Mouse (Mus musculus) heart, embryonic 13.5 days (tissue): ENCODE measurements around the gene Copz2. TPM values are rescaled to one million over a fixed set of nuclear protein-coding genes. Genes with fewer than 3 reads are reported as not detected.

Experiments used
- ATAC-seq: fragments of 200-750 bp; cut with Nextera tagmentation; 2 replicates; pipeline ENCODE4 v1.8.0; 2017; ENCODE audit warnings: moderate TSS enrichment; ENCODE audit not compliant: insufficient number of reproducible peaks, low FRiP score, low TSS enrichment; ENCODE audit errors: extremely low read depth
- H3K27ac ChIP-seq: fragments of 300-500 bp; sonication (generic); replicated peaks from 2 replicates; pipeline ENCODE4 v1.5.1; 2015; ENCODE audit warnings: moderate library complexity, mild to moderate bottlenecking, inconsistent platforms
- H3K27me3 ChIP-seq: fragments of 300-500 bp; sonication (generic); replicated peaks from 2 replicates; pipeline ENCODE4 v1.6.1; 2015; ENCODE audit warnings: mild to moderate bottlenecking, inconsistent platforms
- H3K36me3 ChIP-seq: fragments of 300-500 bp; sonication (generic); 2 replicates; pipeline ENCODE4 v1.6.1; 2015; ENCODE audit warnings: mild to moderate bottlenecking, inconsistent platforms
- H3K4me1 ChIP-seq: fragments of 300-500 bp; sonication (generic); 2 replicates; pipeline ENCODE4 v1.6.1; 2015; ENCODE audit warnings: inconsistent platforms
- H3K4me2 ChIP-seq: fragments of 300-500 bp; sonication (generic); 2 replicates; pipeline ENCODE4 v1.6.1; 2015; ENCODE audit warnings: inconsistent platforms, mild to moderate bottlenecking, moderate library complexity
- H3K4me3 ChIP-seq: fragments of 300-500 bp; sonication (generic); 2 replicates; pipeline ENCODE4 v1.5.1; 2015; ENCODE audit warnings: moderate library complexity, mild to moderate bottlenecking, inconsistent platforms
- H3K9ac ChIP-seq: fragments of 300-500 bp; sonication (generic); 2 replicates; pipeline ENCODE4 v1.6.1; 2015; ENCODE audit warnings: inconsistent platforms, mild to moderate bottlenecking, moderate library complexity
- H3K9me3 ChIP-seq: fragments of 300-500 bp; sonication (generic); 2 replicates; pipeline ENCODE4 v1.6.1; 2016; ENCODE audit warnings: inconsistent platforms
- WGBS: fragments of 180-500 bp; shearing (Covaris S2); methylation state at CpG from one replicate; pipeline ENCODE4 v1.1.7; 2015; ENCODE audit warnings: mixed read lengths; 5-methylcytosine and 5-hydroxymethylcytosine counted together
- polyA plus RNA-seq: library from polyadenylated mRNA; unstranded; fragments of >200 nt; fragmentation: Nextera tagmentation; extraction: Ambion mirVana; gene quantifications from 2 replicates; pipeline ENCODE4 v1.2.1, GENCODE M21; 2015

The Copz2 gene
- polyA plus RNA-seq, 1 experiment from 2014 or later: 109 TPM

DNA sequence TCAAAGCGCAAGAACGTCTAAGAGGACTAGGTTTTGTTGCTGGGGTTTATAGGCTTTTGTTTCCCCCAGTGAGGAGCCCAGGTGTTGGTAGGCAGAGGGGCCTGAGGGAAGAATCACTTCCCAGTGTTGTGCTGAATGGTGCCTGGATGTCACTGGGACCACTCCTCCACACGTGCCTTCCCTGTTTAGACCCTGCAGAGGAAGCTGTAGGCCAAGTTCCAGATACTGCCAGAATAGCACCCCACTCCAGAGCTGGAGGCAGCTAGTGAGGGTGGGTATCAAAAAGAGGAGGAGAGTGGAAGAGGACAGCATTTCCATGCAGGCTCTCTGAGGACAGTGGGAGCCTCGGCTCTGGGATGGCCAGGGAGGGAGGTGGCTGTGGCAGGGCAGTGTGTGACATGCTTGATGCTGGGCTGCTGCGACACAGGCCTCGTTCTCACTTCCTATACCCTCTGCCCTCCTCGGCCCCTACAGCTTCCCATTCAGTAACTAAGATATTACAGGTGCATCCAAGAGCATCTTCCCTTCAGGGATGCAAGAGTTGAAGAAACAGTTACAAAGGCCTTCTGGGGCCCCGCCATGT lies 31.5 kb upstream of the Copz2 start:
- H3K36me3 ChIP-seq: peaks cover 93% of the 10 kb centered on the region
- H3K27me3 ChIP-seq: no peaks in the 10 kb centered on the region
- WGBS: 83% methylated on average over 8 of the region's 8 CpGs
- H3K27ac ChIP-seq: no peak overlapping the region
- no peak overlapping the region for H3K4me2 ChIP-seq
- ATAC-seq: no peak
- H3K4me3 ChIP-seq: no peak overlapping the region
- peaks cover 8% of the 10 kb centered on the region for H3K4me1 ChIP-seq
- no peak overlapping the region for H3K9ac ChIP-seq
- no peaks in the 10 kb centered on the region for H3K9me3 ChIP-seq

DNA sequence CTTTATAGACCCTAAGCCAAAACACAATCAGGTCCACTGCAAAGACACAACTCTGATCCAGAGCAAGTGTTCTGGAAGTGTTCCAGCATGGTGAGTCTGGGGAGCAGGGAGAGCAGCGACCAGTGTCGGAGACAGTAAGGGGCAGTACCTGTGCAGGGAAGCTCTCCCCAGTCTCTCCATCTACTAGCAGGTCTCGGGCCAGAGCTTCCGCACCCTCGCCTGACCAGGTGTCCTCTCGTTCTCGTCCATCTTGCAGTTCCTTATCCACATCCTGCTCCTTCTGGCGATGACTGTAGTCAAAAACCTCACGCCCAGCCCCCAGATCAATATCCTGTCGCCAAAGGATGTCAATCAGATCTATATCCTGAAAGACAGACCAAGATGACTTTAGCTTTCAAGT lies 27.7 kb upstream of the Copz2 start:
- ATAC-seq: no peak
- H3K9me3 ChIP-seq: no peaks in the 10 kb centered on the region
- H3K4me3 ChIP-seq: no peak overlapping the region
- H3K4me1 ChIP-seq: peaks cover 43% of the 10 kb centered on the region
- no peak overlapping the region for H3K4me2 ChIP-seq
- H3K27ac ChIP-seq: no peak overlapping the region
- no peaks in the 10 kb centered on the region for H3K27me3 ChIP-seq
- peaks cover 63% of the 10 kb centered on the region for H3K36me3 ChIP-seq
- no peak overlapping the region for H3K9ac ChIP-seq
- 88% methylated on average over 10 of the region's 10 CpGs for WGBS

DNA sequence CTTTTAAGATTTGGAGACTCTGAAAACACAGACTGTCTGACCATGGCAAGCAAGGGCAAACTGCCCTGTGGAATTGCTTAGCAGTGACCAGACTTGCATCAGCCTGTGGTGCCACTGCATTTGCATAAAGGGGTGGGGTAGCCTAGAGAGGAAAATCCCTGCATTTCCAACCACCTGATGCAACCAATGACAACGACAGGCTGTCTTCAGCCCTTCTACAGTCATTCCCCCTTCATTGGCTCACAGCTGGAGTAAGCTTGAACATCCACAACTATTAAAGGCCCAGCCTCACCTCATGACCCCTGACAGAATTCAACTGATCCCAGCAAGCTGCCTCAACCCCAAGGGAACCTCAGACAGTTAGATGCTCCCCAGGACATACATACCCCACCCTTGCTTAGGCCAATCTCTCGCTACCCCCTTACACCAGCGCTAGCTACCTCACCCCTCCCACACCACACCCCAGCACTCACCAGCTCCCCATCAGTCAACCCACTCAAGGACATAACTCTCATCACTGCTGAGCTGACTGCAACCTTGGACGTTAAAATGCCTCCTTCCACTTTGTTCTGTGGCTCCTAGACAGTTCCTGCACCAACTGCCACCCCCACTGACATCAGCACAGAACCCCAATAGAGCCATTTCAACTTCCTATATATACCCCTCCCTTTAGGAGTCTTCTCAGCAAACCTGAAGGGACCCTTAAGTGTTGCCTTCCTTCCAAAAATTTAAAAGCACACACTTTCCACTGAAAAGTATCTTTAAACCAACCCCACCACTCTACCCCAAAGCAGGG lies 26.8 kb upstream of the Copz2 start:
- H3K27ac ChIP-seq: peak overlapping the region; percentile 100; the same call in 1 of the 2 replicates
- peaks cover 63% of the 10 kb centered on the region for H3K36me3 ChIP-seq

DNA sequence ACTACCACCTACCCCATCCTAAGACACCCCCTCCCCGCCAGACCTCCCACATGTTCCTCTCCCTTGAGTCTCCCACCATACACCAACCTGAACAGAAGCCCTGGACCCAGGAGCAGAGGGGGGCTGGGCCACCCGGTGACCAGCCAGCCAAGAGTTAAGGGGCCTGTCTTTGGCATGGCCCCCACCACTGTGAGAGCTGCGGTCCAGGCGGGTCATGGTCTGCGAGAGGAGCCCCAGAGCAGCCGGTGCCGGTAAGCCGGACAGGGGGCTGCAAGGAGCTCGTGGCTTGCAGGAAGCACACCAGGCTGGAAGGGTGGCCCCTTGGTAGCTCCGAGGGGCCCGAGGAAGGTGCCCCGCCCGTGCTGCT lies 26.2 kb upstream of the Copz2 start:
- peaks cover 57% of the 10 kb centered on the region for H3K36me3 ChIP-seq
- 6% methylated on average over 11 of the region's 13 CpGs for WGBS
- peak overlapping the region; percentile 94 for H3K4me2 ChIP-seq
- H3K9ac ChIP-seq: peak overlapping the region; percentile 85
- H3K4me3 ChIP-seq: peak overlapping the region; percentile 90
- no peak for ATAC-seq
- no peaks in the 10 kb centered on the region for H3K27me3 ChIP-seq
- H3K9me3 ChIP-seq: no peaks in the 10 kb centered on the region
- peak overlapping the region; percentile 100 for H3K27ac ChIP-seq
- peaks cover 58% of the 10 kb centered on the region for H3K4me1 ChIP-seq

More for the DNA sequence above, 26.8 kb upstream of the Copz2 start:
- peak overlapping the region; percentile 90 for H3K4me3 ChIP-seq
- H3K4me2 ChIP-seq: peak overlapping the region; percentile 94
- WGBS: 39% methylated on average over 4 of the region's 4 CpGs
- peaks cover 52% of the 10 kb centered on the region for H3K4me1 ChIP-seq
- ATAC-seq: no peak
- H3K9me3 ChIP-seq: no peaks in the 10 kb centered on the region
- H3K27me3 ChIP-seq: no peaks in the 10 kb centered on the region
- peak overlapping the region; percentile 85 for H3K9ac ChIP-seq

DNA sequence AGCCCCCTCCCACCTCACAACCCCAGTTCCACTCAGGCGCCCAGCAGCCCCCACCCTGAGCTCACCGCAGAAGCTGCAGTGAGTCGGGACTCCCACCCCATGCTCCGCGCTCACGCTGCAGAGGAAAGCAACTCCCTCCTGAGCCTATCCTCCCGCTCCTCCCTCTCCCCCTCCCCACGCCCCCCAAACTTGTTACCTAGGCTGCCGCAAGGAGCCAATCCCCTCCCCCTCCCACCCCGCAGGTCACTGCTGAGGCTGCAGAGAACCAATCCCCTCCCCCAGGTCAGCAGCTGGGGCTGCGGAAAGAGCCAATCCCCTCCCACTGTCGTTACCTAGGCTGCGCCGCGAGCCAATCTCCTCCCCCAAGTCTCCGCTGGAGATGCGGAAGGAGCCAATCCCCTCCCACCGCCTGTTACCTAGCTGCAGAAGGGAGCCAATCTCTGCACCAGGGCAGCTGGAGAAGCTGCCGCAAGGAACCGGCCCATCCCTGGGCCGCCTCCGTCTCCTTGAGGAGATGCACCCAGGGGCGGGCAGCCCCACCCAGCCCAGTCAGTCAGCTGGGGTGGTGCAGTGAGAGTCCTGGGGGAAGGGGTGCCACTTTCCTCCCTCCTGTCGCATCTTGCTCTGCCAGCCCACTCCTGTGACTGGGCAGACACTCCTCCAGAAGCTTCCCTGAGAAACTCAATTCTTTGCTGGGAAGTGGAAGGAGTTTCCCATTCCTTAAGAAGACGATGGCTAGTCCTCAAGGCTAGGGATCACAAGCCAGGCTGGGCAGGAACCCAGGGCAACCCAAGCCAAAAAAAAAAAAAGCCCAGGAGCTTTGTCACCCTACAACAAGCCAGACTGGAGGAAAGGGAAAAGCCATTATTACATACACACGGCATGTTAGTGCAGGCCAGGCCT lies 25.5 kb upstream of the Copz2 start:
- peaks cover 51% of the 10 kb centered on the region for H3K36me3 ChIP-seq
- peak overlapping the region; percentile 100 for H3K27ac ChIP-seq
- peak overlapping the region; percentile 90 for H3K4me3 ChIP-seq
- H3K4me2 ChIP-seq: peak overlapping the region; percentile 94
- peak; percentile 84 for ATAC-seq
- H3K4me1 ChIP-seq: peaks cover 62% of the 10 kb centered on the region
- WGBS: 3% methylated on average over 26 of the region's 26 CpGs
- no peaks in the 10 kb centered on the region for H3K27me3 ChIP-seq
- H3K9ac ChIP-seq: peak overlapping the region; percentile 85
- H3K9me3 ChIP-seq: no peaks in the 10 kb centered on the region

DNA sequence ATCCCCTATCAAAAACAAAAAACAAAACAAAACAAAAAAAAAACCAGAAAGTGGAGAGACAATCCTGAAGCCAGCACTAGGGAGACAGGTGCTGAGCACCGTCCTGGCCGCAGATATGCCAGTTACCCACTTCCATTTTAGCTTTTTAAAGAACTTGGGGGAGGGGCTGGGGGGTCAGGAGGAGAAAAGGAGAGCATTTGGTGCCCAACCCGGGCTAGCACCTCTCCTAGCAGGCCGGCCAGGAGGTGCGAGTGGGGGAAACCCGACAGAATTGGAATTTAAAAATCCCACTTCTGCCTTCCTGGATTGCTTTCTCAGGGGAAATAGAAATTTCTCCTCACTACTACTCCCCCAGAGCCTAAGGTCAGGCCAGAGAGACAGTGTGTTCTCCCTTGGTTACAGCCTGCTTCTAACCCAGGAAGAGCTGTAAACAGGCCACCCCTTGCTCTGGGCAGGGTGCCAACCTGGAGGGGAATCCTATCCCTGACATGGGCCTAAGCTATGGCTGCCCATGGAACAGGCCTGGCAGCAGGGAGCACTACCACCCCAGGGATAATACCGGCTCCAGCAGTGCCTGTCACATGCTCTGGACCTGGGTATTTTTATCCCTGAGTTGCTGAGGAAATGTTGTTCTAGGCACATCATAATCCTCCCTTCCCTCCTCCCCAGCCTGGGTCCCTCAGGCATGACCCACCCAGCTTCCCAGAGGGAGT lies 24.7 kb upstream of the Copz2 start:
- no peaks in the 10 kb centered on the region for H3K9me3 ChIP-seq
- H3K4me2 ChIP-seq: peak overlapping the region; percentile 94
- H3K36me3 ChIP-seq: peaks cover 42% of the 10 kb centered on the region
- ATAC-seq: no peak
- H3K9ac ChIP-seq: peak overlapping the region; percentile 85
- H3K27ac ChIP-seq: peak overlapping the region; percentile 100
- 22% methylated on average over 7 of the region's 7 CpGs for WGBS
- no peaks in the 10 kb centered on the region for H3K27me3 ChIP-seq
- H3K4me1 ChIP-seq: peaks cover 62% of the 10 kb centered on the region
- peak overlapping the region; percentile 90 for H3K4me3 ChIP-seq

DNA sequence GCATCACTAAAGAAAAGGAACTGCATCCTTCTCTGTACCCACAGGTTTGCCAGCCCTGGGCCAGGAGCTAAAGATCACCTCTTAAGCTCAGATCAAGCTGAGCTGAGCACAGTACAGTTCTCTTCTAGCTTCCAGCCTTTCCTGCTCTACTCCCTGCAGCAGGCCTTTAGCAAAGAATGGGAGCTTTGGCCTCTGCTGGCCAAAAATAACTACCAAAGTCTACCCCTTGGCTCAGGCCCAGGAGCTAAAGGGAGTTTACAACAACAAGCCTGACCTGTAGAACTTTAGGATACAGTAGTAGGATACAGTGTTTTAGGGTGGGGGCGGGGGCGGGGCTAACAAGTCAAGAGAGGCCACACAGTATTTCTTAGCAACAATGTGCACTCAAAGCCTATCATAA lies 23.2 kb upstream of the Copz2 start:
- Histone ChIP-seq H3K9ac (peak overlapping the region; percentile 85), H3K27me3 (no peaks in the 10 kb centered on the region), H3K4me2 (peak overlapping the region; percentile 94), H3K36me3 (peaks cover 27% of the 10 kb centered on the region), H3K4me3 (peak overlapping the region; percentile 90), H3K9me3 (no peaks in the 10 kb centered on the region), H3K4me1 (peaks cover 68% of the 10 kb centered on the region), H3K27ac (peak overlapping the region; percentile 100)
- ATAC-seq: no peak
- WGBS: 67% methylated on average over 2 of the region's 2 CpGs

DNA sequence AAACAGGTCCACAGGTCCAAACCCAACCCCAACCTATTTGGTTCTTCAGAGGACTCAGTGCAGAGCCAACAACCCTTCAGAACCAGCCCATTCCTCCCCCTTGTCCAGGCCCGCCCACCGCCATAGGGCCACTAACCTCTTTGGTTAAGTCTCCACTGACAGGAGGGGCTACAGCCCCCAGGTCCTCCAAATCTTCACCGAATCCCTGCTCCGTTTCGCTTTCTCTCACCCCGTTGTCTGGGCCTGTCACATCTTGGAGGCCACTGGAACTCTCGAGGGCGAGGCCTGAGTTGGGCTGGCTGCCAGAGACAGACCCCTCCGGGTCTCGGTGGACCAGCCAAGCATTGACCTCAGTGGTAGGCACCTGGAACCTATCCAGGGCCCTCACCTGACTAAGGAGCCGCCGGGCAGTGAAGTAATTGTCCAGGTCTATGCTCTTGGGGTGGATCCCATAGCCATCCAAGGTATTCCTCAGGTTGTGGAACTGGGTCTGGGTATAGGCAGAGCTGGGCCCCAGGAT lies 22.5 kb upstream of the Copz2 start:
- Histone ChIP-seq H3K4me3 (peak overlapping the region; percentile 90), H3K4me1 (peaks cover 68% of the 10 kb centered on the region), H3K4me2 (peak overlapping the region; percentile 94), H3K27ac (peak overlapping the region; percentile 100), H3K36me3 (peaks cover 21% of the 10 kb centered on the region), H3K9me3 (no peaks in the 10 kb centered on the region), H3K9ac (peak overlapping the region; percentile 85), H3K27me3 (no peaks in the 10 kb centered on the region)
- WGBS: 60% methylated on average over 12 of the region's 12 CpGs
- no peak for ATAC-seq

- peaks cover 63% of the 10 kb centered on the region for H3K4me1 ChIP-seq
Measured at GRCm38 (mm10) chr11:96827917-96828316, 21.8 kb upstream of the Copz2 start.

DNA sequence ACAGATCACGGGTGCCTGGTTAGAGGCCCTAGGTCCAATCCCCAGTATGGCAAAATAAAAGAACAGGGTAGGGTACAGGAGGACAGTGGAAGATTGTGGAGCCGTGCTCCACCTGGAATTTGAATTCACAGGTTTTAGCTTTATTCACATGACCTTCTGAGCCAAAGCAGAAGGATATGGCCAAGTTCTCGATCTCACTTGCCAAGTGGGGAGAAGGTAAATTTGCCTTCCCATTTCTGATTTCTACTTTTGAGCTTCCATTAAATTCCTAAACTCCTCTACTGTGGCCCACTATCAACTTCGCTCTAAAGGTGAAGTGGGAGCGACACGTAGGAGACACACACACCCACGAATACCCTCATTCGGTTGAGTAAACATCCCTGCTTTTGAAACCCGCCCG lies 20.8 kb upstream of the Copz2 start:
- WGBS: 8% methylated on average over 10 of the region's 10 CpGs
- Histone ChIP-seq H3K9ac (peak overlapping the region; percentile 98), H3K4me3 (peak overlapping the region; percentile 90), H3K4me1 (peaks cover 54% of the 10 kb centered on the region), H3K27me3 (no peaks in the 10 kb centered on the region), H3K9me3 (no peaks in the 10 kb centered on the region), H3K27ac (peak overlapping the region; percentile 100), H3K36me3 (peaks cover 11% of the 10 kb centered on the region), H3K4me2 (peak overlapping the region; percentile 94)
- no peak for ATAC-seq

More at GRCm38 (mm10) chr11:96827917-96828316, 21.8 kb upstream of the Copz2 start:
- peak overlapping the region; percentile 90 for H3K4me3 ChIP-seq
- no peaks in the 10 kb centered on the region for H3K9me3 ChIP-seq
- ATAC-seq: no peak
- H3K27me3 ChIP-seq: no peaks in the 10 kb centered on the region
- H3K4me2 ChIP-seq: peak overlapping the region; percentile 94
- H3K27ac ChIP-seq: peak overlapping the region; percentile 100
- peaks cover 13% of the 10 kb centered on the region for H3K36me3 ChIP-seq
- peak overlapping the region; percentile 85 for H3K9ac ChIP-seq
- WGBS: 46% methylated on average over 9 of the region's 9 CpGs
